11 mouse cellular contexts compared by ENCODE assay signal in genomic region chr9:77834259-77834993, GRCm38 (mm10).
DNase-seq lines count a peak whose midpoint lies in the region; ATAC-seq and TF ChIP-seq lines count a peak whose summit lies in the region.
"Had no signal": no experiment of that assay in that cellular context is flagged by ENCODE, and none has a peak within 500 bp of the region (broad histone marks: within the 10 kb centered on the region; RNA-seq: fewer than 3 reads in every experiment).

No protein-coding gene starts in this region.

- no peak for TF ChIP-seq POLR2A in spleen, adult 2 months (IDR thresholded peaks at IDR 0.05; ENCODE audit: low read depth, low read length)

- WGBS in spleen, adult 2 months: 35% methylated on average over 9 of the region's 9 CpGs
- 73% methylated on average over 9 of the region's 9 CpGs for WGBS in neural tube, embryonic 15.5 days

- H3K4me1 ChIP-seq in spleen, adult 2 months (ENCODE audit: control insufficient read depth, insufficient read depth, insufficient read length): peaks cover 17% of the 10 kb centered on the region; the same call in 1 of the 2 replicates
- H3K4me1 ChIP-seq in neural tube, embryonic 15.5 days: no peaks in the 10 kb centered on the region
- H3K4me1 ChIP-seq: limb, embryonic 15.5 days; midbrain, embryonic 12.5 days had no signal

- ATAC-seq in neural tube, embryonic 15.5 days (ENCODE audit: low FRiP score): no peak

- H3K27ac ChIP-seq in spleen, adult 2 months (ENCODE audit: insufficient read depth, low read length): peak overlapping the region; percentile 37; the same call in 1 of the 2 replicates
- H3K27ac ChIP-seq in neural tube, embryonic 15.5 days (replicated peaks): no peak overlapping the region
- H3K27ac ChIP-seq: limb, embryonic 15.5 days; midbrain, embryonic 12.5 days had no signal

- H3K27me3 ChIP-seq in spleen, adult 2 months (ENCODE audit: control insufficient read depth, insufficient read depth, low read length): no peaks in the 10 kb centered on the region
- H3K27me3 ChIP-seq in neural tube, embryonic 15.5 days (replicated peaks): no peaks in the 10 kb centered on the region
- H3K27me3 ChIP-seq: limb, embryonic 15.5 days; midbrain, embryonic 12.5 days had no signal

- no peaks in the 10 kb centered on the region for H3K36me3 ChIP-seq in spleen, adult 2 months (ENCODE audit: control insufficient read depth, insufficient read depth, low read length)
- H3K36me3 ChIP-seq in neural tube, embryonic 15.5 days: no peaks in the 10 kb centered on the region
- H3K36me3 ChIP-seq: limb, embryonic 15.5 days; midbrain, embryonic 12.5 days had no signal

- H3K9me3 ChIP-seq in neural tube, embryonic 15.5 days (replicated peaks): no peaks in the 10 kb centered on the region
- H3K9me3 ChIP-seq: limb, embryonic 15.5 days; midbrain, embryonic 12.5 days had no signal

- no peak overlapping the region for H3K4me3 ChIP-seq in spleen, adult 2 months (ENCODE audit: extremely low read depth, insufficient read depth, insufficient read length)
- H3K4me3 ChIP-seq in neural tube, embryonic 15.5 days (replicated peaks): no peak overlapping the region
- H3K4me3 ChIP-seq: limb, embryonic 15.5 days; midbrain, embryonic 12.5 days had no signal

- TF ChIP-seq CTCF in spleen, adult 2 months (IDR thresholded peaks at IDR 0.05; ENCODE audit: extremely low read depth, insufficient read depth, insufficient read length, insufficient replicate concordance): no peak

- H3K4me2 ChIP-seq in neural tube, embryonic 15.5 days: no peak overlapping the region
- H3K4me2 ChIP-seq: limb, embryonic 15.5 days; midbrain, embryonic 12.5 days had no signal

- no peak overlapping the region for H3K9ac ChIP-seq in neural tube, embryonic 15.5 days (replicated peaks)
- H3K9ac ChIP-seq: limb, embryonic 15.5 days; midbrain, embryonic 12.5 days had no signal

- peak; percentile 17 for DNase-seq in embryo, embryonic 11 days
- DNase-seq in embryo, embryonic 9.5 days (ENCODE audit: extremely low spot score): no peak
- peak in 1 of 2 experiments; percentile 49 for DNase-seq in spleen, adult 2 months (ENCODE audit: low read depth in 1 of 2, low spot score in 2 of 2)
- DNase-seq in spleen, adult 12 weeks (ENCODE audit: low spot score): no peak
- peak; percentile 29 to 65 for DNase-seq in kidney, postnatal 25 days
- DNase-seq in layer of hippocampus, postnatal 10 days (ENCODE audit: low spot score in 2 of 2): no peak
- no peak for DNase-seq in right cerebral cortex, postnatal 10 days (ENCODE audit: low spot score in 2 of 2)
- DNase-seq: cerebellum, postnatal 25 days had no signal

Comparison
In these comparisons a context has a peak if more than half of its experiments do, and no peak if none do; other contexts are left out.
1. DNase-seq: peak in embryo, embryonic 11 days (single experiment) and kidney, postnatal 25 days (2 of 2); none in embryo, embryonic 9.5 days (single experiment), spleen, adult 12 weeks (single experiment), layer of hippocampus, postnatal 10 days (0 of 2) and right cerebral cortex, postnatal 10 days (0 of 2).